Mouse (Mus musculus) Patski (cell line): Measurements from ENCODE around the gene Paqr7. TPM values are rescaled to one million over a fixed set of nuclear protein-coding genes. Genes with fewer than 3 reads are reported as not detected.
A peak's percentile ranks its signal among the peaks of the same experiment; 100 is the strongest.

Source experiments
- ATAC-seq: fragments of 100-300 bp; one replicate; pipeline ENCODE4 v1.8.0; 2021
- CTCF ChIA-PET: fragments of 350-600 bp; sonication (Branson Sonifier 250); formaldehyde crosslinking; loops from one replicate; lab custom pipeline; 2022; ENCODE audit warnings: inconsistent platforms; lab: Charles Lee
- POLR2A ChIA-PET: fragments of 350-600 bp; sonication (Branson Sonifier 250); formaldehyde crosslinking; loops from one replicate; lab custom pipeline; 2022; ENCODE audit warnings: antibody characterized with exemption, inconsistent platforms; lab: Charles Lee
- DNase-seq: peaks from one replicate; pipeline ENCODE4 v3.0.0-alpha.2; 2011; ENCODE audit warnings: low read depth, low spot score
- H3K27me3 ChIP-seq: fragments of 371-371 bp; one replicate; pipeline ENCODE4 v1.5.1; 2021
- CTCF ChIP-seq: fragments of 100-300 bp; IDR thresholded peaks from one replicate; pipeline ENCODE4 v1.5.1; 2021
- in situ Hi-C: fragments of 300-500 bp; cut with MboI; formaldehyde crosslinking; loops from 3 replicates; pipeline ENCODE4 v1.11.1; 2018; ENCODE audit warnings: low pct_unique_long_range_greater_than_20kb, mixed read lengths
- polyA plus RNA-seq: library from polyadenylated mRNA; unstranded; gene quantifications from one replicate; pipeline ENCODE4 v1.2.3, GENCODE M21; 2021

The Paqr7 gene
- polyA plus RNA-seq, 1 experiment from 2014 or later: 4.3 TPM

- DNase-seq (no peak), ATAC-seq (no peak)
- CTCF ChIA-PET: no interaction called here
- no peak for TF ChIP-seq CTCF
- in situ Hi-C loops: no loop called here
- POLR2A ChIA-PET: no interaction called here
- no peaks in the 10 kb centered on the region for H3K27me3 ChIP-seq
These were observed 36.2 kb upstream of the Paqr7 start for GRCm38 (mm10) chr4:134460277-134460676.

GRCm38 (mm10) chr4:134461252-134461651 is 35.2 kb upstream of the Paqr7 start:
- no peak for TF ChIP-seq CTCF
- ChIA-PET CTCF (no interaction called here), POLR2A (no interaction called here)
- no peaks in the 10 kb centered on the region for H3K27me3 ChIP-seq
- no peak for DNase-seq
- no peak for ATAC-seq
- in situ Hi-C loops: no loop called here

- no peaks in the 10 kb centered on the region for H3K27me3 ChIP-seq
- no peak for ATAC-seq
- in situ Hi-C loops: no loop called here
- ChIA-PET CTCF (no interaction called here), POLR2A (no interaction called here)
- no peak for TF ChIP-seq CTCF
- no peak for DNase-seq
These were observed 30.7 kb upstream of the Paqr7 start for GRCm38 (mm10) chr4:134465789-134466188.

- TF ChIP-seq CTCF: no peak
- ChIA-PET POLR2A (no interaction called here), CTCF (no interaction called here)
- no peaks in the 10 kb centered on the region for H3K27me3 ChIP-seq
- ATAC-seq (no peak), DNase-seq (no peak)
- in situ Hi-C loops: no loop called here
These were observed 29.9 kb upstream of the Paqr7 start for GRCm38 (mm10) chr4:134466381-134467262.

- TF ChIP-seq CTCF: no peak
- H3K27me3 ChIP-seq: no peaks in the 10 kb centered on the region
- CTCF ChIA-PET: no interaction called here
- in situ Hi-C loops: no loop called here
- POLR2A ChIA-PET: no interaction called here
- peak; percentile 10 for ATAC-seq
- no peak for DNase-seq
These were observed 28.9 kb upstream of the Paqr7 start for GRCm38 (mm10) chr4:134467435-134468214.

GRCm38 (mm10) chr4:134468215-134468575 is 28.3 kb upstream of the Paqr7 start, which contains the start of gene Stmn1:
TSS of gene Stmn1 (plus strand) at chr4:134468320.
- no peaks in the 10 kb centered on the region for H3K27me3 ChIP-seq
- POLR2A ChIA-PET: no interaction called here
- DNase-seq (no peak), ATAC-seq (peak; percentile 67)
- CTCF ChIA-PET: no interaction called here
- in situ Hi-C loops: no loop called here
- no peak for TF ChIP-seq CTCF

- ChIA-PET CTCF (interaction anchor here (0.9 kb wide), 1 partner anchor 9 kb away, joined by 3 read pairs; no protein-coding TSS in a partner anchor), POLR2A (interaction anchor here (0.7 kb wide), 1 partner anchor 28 kb away, joined by 3 read pairs; no protein-coding TSS in a partner anchor)
These were observed 27.8 kb upstream of the Paqr7 start for GRCm38 (mm10) chr4:134468578-134469266.

GRCm38 (mm10) chr4:134469341-134469796 is 27.1 kb upstream of the Paqr7 start:
- no peak for TF ChIP-seq CTCF
- ATAC-seq (no peak), DNase-seq (no peak)
- H3K27me3 ChIP-seq: no peaks in the 10 kb centered on the region
- CTCF ChIA-PET: interaction anchor here (0.9 to 1.7 kb wide), 2 partner anchors 9 to 19 kb away, joined by 3 read pairs; no protein-coding TSS in a partner anchor
- POLR2A ChIA-PET: interaction anchor here (0.7 kb wide), 1 partner anchor 28 kb away, joined by 3 read pairs; no protein-coding TSS in a partner anchor
- in situ Hi-C loops: no loop called here

More at GRCm38 (mm10) chr4:134468578-134469266, 27.8 kb upstream of the Paqr7 start:
- in situ Hi-C loops: no loop called here
- ATAC-seq (peak; percentile 93), DNase-seq (no peak)
- no peak for TF ChIP-seq CTCF
- H3K27me3 ChIP-seq: no peaks in the 10 kb centered on the region

- ATAC-seq (no peak), DNase-seq (no peak)
- CTCF ChIA-PET: interaction anchor here (0.8 to 1.7 kb wide), 4 partner anchors 8 to 74 kb away, joined by 3 to 7 read pairs (median 3); partner anchors contain the start of gene Pafah2
- POLR2A ChIA-PET: interaction anchor here (0.6 kb wide), 1 partner anchor 31 kb away, joined by 6 read pairs; no protein-coding TSS in a partner anchor
- no peak for TF ChIP-seq CTCF
- H3K27me3 ChIP-seq: no peaks in the 10 kb centered on the region
- in situ Hi-C loops: no loop called here
These were observed 26.5 kb upstream of the Paqr7 start for GRCm38 (mm10) chr4:134469985-134470384.

- no peak for ATAC-seq
- no peak for TF ChIP-seq CTCF
- H3K27me3 ChIP-seq: no peaks in the 10 kb centered on the region
- no peak for DNase-seq
- ChIA-PET CTCF (interaction anchor here (1.1 to 1.9 kb wide), 2 partner anchors 10 to 75 kb away, joined by 3 to 10 read pairs; partner anchors contain the start of gene Pafah2), POLR2A (interaction anchor here (1.2 kb wide), 1 partner anchor 137 kb away, joined by 3 read pairs; no protein-coding TSS in a partner anchor)
- in situ Hi-C loops: no loop called here
These were observed 25.0 kb upstream of the Paqr7 start for GRCm38 (mm10) chr4:134471469-134471868.
